Mouse (Mus musculus): ENCODE data around the gene Adgrl2.

DNA sequence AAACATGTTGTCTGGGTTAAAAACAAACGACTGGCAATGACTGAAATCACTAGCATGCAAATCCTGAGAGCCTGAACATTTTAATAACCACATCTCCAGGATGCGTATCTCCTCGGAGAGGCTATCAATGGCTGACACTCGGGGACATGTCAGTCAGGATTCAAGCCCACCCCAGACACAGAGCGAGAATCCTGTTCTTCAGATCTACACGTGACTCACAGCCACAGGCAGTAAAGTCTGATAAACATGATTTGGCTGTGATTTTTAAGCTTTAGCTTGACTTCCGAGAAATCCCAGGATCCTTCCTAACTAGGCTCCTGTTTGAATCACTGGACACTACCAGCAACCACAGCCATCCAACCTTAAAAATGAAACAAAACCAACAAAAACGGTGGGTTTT, 44.8 kb downstream of the Adgrl2 start:
- TF ChIP-seq CTCF (IDR thresholded peaks at IDR 0.05; ENCODE audit: borderline replicate concordance, control insufficient read depth, extremely low read depth, insufficient read depth, low read length, poor library complexity) (no peak), POLR2A (IDR thresholded peaks at IDR 0.05; ENCODE audit: control insufficient read depth, extremely low read depth, insufficient read depth, low read length, poor library complexity) (no peak)

Data from thymus, adult 2 months (tissue).